Mouse (Mus musculus) cortical plate, adult 2 months (tissue): Measurements from ENCODE around the gene Osbp.

Source experiments
- CTCF ChIP-seq: fragments of 200-500 bp; IDR thresholded peaks from 2 replicates; pipeline ENCODE4 v1.5.1; 2011; ENCODE audit warnings: mild to moderate bottlenecking, control low read depth, low read length; ENCODE audit not compliant: insufficient read depth; ENCODE audit errors: extremely low read depth
- POLR2A ChIP-seq: fragments of 200-500 bp; IDR thresholded peaks from 2 replicates; pipeline ENCODE4 v1.6.1; 2011; ENCODE audit warnings: mild to moderate bottlenecking, low read length, control low read depth; ENCODE audit not compliant: insufficient read depth; ENCODE audit errors: extremely low read depth

DNA sequence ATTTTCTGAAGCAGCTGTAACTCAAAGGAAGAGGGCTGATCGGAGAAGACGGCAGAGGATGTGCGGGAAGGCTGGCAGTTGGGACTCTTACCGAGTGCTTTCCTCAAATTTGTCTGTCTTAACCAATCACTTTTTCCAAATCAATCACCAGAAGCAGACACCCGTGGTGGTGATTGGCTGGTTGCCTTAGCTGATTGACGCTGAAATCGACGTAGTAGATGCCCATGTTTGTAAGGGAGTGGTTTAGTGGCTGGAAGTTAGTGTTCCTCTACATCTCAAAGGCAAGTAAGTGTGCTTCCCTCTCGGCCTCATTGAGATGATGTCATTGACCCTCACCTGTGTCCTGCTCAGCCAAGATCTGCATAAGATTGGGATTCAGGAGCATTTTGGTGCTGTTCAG, 26.3 kb downstream of the Osbp start:
- TF ChIP-seq CTCF (no peak), POLR2A (no peak)
